Mouse (Mus musculus): ENCODE data around the gene Kcnj14.

DNA sequence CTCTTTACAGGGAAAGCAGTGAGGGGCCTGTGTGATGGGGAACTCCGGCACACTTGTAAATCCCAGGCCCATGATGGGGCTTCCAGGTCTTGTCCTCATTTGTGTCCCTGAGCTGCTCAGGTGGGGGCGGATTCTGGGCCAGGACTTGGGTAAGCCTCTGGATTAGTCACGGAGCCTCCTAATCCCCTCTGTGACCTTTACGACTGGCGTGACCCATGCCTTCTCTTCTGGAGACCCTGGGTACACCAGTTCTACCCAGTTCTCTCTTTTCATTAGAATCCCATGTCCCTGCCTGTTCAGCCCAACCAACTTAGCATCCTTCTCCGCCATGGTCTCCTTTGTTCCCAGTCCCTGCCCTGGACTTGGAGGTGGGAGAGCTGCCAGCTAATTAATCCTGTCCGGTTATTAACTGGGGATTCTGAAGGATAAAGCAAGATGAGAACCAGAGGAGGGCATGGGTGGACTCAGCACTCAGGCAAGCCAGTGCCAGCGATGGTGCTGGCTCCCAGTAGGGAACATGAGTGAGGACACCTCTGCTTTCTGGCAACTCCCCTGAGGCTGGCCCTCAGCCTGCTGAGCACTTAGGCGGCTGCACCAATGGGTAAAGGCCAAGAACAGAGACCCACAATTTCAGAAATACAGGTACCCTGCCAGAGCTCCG lies 9.1 kb downstream of the Kcnj14 start:
- TF ChIP-seq MAX (IDR thresholded peaks at IDR 0.05; ENCODE audit: low read depth), result no peak
- no peak for TF ChIP-seq POLR2A (IDR thresholded peaks at IDR 0.05; ENCODE audit: insufficient read length, low read depth)
- TF ChIP-seq E2F4 (IDR thresholded peaks at IDR 0.05; ENCODE audit: insufficient read depth), result no peak
- TF ChIP-seq TCF3 (IDR thresholded peaks at IDR 0.05; ENCODE audit: insufficient read length, low read depth), result no peak
